Mouse (Mus musculus) yolk sac, embryonic 10.5 days (tissue): ENCODE results near the gene Pfdn6.
A peak's percentile ranks its signal among the peaks of the same experiment; 100 is the strongest.
"Not testable (repeated sequence)": the region's sequence is repeated elsewhere in the genome, so short reads cannot be mapped to it uniquely, and the experiment has no call there.

Experiments
- DNase-seq: peaks from one replicate; pipeline ENCODE4 v3.0.0-alpha.2; 2017; ENCODE audit warnings: low spot score

The Pfdn6 gene

GRCm38 (mm10) chr17:33897114-33897794 is 42.9 kb downstream of the Pfdn6 start:
- no peak for DNase-seq

- not testable (repeated sequence) for DNase-seq
Observed at GRCm38 (mm10) chr17:33893011-33893410, 47.1 kb downstream of the Pfdn6 start.

- DNase-seq, result no peak
Observed at GRCm38 (mm10) chr17:33892429-33892828, 47.7 kb downstream of the Pfdn6 start.

- DNase-seq, result not testable (repeated sequence)
Observed at GRCm38 (mm10) chr17:33891892-33892291, 48.3 kb downstream of the Pfdn6 start.

GRCm38 (mm10) chr17:33891357-33891756 is 48.8 kb downstream of the Pfdn6 start:
- no peak for DNase-seq

- peak; percentile 99 for DNase-seq
Observed at GRCm38 (mm10) chr17:33890533-33891059, 49.5 kb downstream of the Pfdn6 start, which contains the start of gene Kifc1. Gene Kifc1, minus strand, starts transcription at chr17:33890661.

- DNase-seq, result peak; percentile 32
Observed at GRCm38 (mm10) chr17:33889941-33890532, 50.1 kb downstream of the Pfdn6 start.
